Mouse (Mus musculus) embryo, embryonic 10.5 days (tissue): ENCODE measurements around the gene Ppm1g.
A peak's percentile ranks its signal among the peaks of the same experiment; 100 is the strongest.
"Not testable (repeated sequence)": the region's sequence is repeated elsewhere in the genome, so short reads cannot be mapped to it uniquely, and the experiment has no call there.

Source experiments
- DNase-seq: peaks from one replicate; pipeline ENCODE4 v3.0.0-alpha.2; 2015; ENCODE audit warnings: low spot score

Ppm1g gene

GRCm38 (mm10) chr5:31219070-31219469 lies 1.4 kb downstream of the Ppm1g start:
- peak; percentile 60 for DNase-seq

DNA sequence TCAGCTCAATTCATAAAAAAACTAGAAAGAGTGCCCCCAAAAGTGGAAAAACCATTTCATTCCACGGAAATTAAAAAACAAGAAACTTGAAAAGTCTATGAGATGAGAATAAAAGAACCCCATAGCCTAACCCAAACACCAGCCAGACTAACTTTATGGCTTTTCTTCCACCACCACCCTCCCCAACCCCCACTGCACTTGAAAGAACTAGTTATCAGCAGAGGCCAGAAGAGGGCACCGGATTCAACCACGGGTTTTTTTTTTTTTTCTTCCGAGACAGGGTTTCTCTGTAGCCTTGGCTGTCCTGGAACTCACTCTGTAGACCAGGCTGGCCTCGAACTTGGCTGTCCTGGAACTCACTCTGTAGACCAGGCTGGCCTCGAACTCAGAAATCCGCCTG lies 2.2 kb downstream of the Ppm1g start:
- DNase-seq: no peak

GRCm38 (mm10) chr5:31216554-31216953 lies 3.9 kb downstream of the Ppm1g start:
- DNase-seq: not testable (repeated sequence)

- DNase-seq: no peak
Observed at GRCm38 (mm10) chr5:31204421-31204820, 16.1 kb downstream of the Ppm1g start.

GRCm38 (mm10) chr5:31203866-31204265 lies 16.6 kb downstream of the Ppm1g start:
- DNase-seq: no peak

DNA sequence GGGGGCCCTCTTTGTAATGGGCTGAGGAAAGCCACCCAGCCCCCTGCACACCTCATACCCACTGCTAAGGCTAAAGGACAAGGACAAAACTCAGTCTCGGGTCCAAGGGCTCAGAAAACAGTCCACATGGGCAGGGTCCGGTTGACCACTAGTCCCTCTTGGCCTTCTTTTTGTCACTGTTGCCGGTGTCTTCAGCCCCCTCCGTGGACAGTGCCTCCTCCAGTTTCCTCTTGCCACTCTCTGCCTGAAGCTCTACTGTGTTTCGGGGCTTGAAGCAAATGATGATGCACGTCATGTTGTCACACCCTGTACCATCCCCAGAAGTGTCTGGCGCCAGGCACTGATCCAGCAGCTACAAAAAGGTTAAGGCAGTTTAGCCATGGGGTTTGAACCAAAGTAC lies 17.6 kb downstream of the Ppm1g start:
- DNase-seq: no peak

DNA sequence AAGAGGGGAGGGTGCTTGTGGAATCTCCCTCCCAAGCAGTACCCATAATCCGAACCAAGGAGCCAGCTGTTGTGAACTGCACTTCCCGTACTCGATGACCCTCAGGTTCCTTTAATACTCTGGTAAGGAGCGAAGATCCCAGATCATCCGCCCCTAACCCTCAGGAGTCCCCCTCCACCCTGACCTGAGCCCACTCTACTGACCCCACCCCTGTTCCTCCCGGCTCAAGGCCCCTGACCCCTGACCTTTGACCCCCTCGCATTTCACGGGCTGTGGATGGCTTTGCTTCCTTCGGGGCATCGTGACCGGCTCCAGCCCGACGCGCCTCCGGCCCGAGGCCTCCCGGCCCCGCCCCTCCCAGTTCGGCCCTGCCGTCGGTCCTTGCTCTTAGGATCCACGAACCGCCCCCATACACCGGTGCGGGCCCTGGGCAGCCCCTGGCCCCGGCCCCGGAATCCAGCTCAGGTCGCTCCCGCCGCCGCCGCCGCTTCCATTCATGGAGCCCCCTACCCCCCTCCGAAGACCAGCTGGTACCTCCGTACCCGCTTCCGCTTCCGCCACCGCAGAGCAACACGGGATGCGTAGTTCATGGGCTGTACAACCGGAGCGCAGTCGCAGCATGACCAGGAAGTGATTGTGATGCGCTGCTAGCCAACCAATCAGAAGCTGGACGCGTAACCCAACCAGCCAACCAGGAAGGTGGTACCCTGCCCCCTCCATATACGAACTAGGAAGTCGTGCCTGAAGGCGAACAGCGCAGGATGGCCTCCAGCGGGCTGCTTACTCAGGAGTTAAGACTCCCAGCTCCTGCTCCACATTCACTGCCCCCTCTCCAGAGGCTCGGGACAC lies 18.5 kb downstream of the Ppm1g start, which contains the start of gene Zfp513:
TSS of gene Zfp513 (minus strand) at position 562 of the 849 bp plus-strand sequence.
- peak; percentile 98 for DNase-seq

DNA sequence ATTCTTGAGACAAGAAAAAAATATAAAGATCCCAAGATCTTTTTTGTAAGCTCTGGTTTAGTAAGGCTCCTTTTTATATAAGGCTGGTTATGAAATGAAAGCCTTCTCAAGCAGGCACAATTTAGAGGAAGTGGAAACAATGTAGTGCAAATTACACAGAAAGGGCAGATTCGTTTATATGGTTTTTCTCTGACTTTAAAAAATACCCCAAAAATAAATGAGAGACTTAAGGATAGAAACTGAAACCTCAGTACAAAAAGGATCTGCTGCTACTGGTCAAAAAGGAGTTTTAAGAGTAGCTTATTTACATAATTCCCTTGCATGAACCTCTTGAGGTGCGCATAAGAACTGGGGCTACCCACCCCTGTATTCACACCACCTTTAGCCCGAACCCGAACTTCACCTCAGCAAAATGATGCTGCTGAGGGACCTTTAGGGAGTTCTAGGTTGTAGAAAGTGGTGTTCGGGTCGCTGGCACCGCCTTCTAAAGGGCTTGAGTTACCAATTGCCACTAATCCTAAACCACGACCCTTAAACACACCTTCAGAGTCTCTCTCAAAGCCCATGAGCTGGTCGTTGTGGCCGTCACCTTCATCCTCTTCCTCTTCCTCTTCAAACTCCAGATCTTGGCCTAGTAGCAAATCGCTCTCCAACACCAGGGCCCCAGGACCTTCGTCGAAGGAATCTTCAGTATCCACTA lies 19.3 kb downstream of the Ppm1g start:
- no peak for DNase-seq

GRCm38 (mm10) chr5:31200327-31200768 lies 20.1 kb downstream of the Ppm1g start:
- DNase-seq: no peak

GRCm38 (mm10) chr5:31199893-31200292 lies 20.6 kb downstream of the Ppm1g start:
- no peak for DNase-seq

DNA sequence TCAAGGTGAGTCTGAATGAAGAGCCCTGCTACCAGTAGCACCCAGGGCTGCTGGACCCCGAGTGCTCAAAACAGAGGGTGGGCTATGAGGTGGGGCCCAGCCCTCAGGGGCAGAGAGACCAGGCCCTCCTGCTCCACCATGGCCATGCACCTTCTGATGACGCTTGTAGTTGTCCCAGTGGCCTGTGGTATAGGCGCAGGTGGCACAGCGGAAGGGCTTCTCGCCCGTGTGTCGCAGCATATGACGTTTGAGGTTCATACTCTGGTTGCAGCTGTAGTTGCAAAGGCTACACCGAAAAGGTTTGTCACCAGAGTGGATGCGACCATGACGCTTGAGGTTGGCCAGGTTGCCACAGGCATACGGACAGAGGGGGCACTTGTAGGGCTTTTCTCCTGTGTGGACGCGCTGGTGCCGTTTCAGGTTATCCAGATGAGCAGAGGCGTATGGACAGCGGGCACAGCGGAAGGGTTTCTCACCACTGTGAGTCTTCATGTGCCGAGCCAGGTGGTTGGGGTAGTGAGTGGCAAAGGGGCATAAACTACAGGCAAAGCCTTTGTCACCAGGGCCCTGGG lies 21.1 kb downstream of the Ppm1g start:
- DNase-seq: no peak

DNA sequence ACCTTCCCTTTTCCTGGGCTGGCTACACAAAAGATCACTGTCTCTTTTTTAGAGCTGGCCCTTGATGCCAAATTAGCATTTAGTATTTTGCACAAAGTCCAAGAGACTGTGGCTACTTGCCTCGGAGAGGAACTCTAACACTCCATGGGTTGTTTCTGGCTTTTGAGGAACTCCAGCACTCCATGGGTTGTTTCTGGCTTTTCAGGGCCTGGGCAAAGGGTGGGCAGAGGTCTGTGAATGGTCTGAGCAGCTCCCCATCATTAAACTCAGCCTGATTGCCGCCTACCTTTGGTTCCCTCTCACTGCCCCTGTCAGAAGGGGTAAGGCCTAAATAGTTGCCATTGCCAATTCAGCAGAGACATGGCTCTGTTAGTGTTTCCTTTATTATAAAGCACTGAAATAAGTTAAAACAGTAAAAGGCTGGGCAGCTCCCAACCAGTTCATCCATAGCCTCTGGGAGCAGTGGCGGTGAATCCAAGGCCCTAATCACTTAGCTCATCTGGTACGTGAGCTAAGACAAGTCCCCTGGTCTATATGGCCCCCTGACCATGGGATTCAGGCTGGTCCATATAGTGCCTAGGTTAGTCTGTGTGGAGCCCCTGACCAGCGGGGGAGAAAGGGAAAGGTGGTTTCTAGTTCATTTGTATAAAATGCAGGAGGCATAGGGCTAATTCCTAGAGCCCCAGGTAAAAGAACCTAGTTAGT lies 21.7 kb downstream of the Ppm1g start:
- no peak for DNase-seq

GRCm38 (mm10) chr5:31198170-31198569 lies 22.3 kb downstream of the Ppm1g start:
- DNase-seq: no peak

DNA sequence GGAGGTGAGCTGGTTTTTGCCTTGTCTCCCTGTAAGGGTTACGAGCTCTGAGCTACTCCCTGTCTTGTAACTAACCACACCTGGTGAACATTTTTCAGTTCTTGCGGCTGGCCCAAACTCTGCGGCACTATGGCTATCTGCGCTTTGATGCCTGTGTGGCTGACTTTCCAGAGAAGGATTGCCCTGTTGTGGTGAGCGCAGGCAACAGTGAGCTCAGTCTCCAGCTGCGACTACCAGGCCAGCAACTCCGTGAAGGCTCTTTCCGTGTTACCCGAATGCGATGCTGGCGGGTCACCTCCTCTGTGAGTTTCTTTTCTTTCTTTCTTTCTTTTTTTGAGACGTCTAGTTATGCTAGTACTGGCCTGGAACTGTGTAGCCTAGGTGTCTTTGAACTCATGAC lies 23.4 kb downstream of the Ppm1g start:
- no peak for DNase-seq

GRCm38 (mm10) chr5:31196207-31196606 lies 24.3 kb downstream of the Ppm1g start:
- DNase-seq: no peak

- no peak for DNase-seq
Observed at GRCm38 (mm10) chr5:31195671-31196070, 24.8 kb downstream of the Ppm1g start.

GRCm38 (mm10) chr5:31194486-31195485 lies 25.7 kb downstream of the Ppm1g start:
- no peak for DNase-seq

GRCm38 (mm10) chr5:31193631-31194281 lies 26.7 kb downstream of the Ppm1g start:
- DNase-seq: peak; percentile 29

GRCm38 (mm10) chr5:31192939-31193630 lies 27.4 kb downstream of the Ppm1g start, which contains the start of the genes Snx17 and Eif2b4:
Gene Snx17, plus strand, starts transcription at chr5:31193227.
Gene Eif2b4, minus strand, starts transcription at chr5:31193430.
- DNase-seq: peak; percentile 99
